Mouse (Mus musculus) megakaryocyte, embryonic 14.5 days (primary cell): ENCODE measurements around the gene Bmp5.

Experiments used
- FLI1 ChIP-seq: IDR thresholded peaks from 2 replicates; pipeline ENCODE4 v1.6.1; 2012; ENCODE audit warnings: low read length, inconsistent platforms, mixed read lengths
- GATA1 ChIP-seq: IDR thresholded peaks from 3 replicates; pipeline ENCODE4 v1.6.1; 2012; ENCODE audit warnings: mixed read lengths, low read length, inconsistent platforms, borderline replicate concordance

- TF ChIP-seq GATA1 (no peak), FLI1 (no peak)
Observed at GRCm38 (mm10) chr9:75761567-75761966, 13.6 kb upstream of the Bmp5 start.
